Mouse (Mus musculus): ENCODE measurements around the gene Fbxo28.

Fbxo28 gene

DNA sequence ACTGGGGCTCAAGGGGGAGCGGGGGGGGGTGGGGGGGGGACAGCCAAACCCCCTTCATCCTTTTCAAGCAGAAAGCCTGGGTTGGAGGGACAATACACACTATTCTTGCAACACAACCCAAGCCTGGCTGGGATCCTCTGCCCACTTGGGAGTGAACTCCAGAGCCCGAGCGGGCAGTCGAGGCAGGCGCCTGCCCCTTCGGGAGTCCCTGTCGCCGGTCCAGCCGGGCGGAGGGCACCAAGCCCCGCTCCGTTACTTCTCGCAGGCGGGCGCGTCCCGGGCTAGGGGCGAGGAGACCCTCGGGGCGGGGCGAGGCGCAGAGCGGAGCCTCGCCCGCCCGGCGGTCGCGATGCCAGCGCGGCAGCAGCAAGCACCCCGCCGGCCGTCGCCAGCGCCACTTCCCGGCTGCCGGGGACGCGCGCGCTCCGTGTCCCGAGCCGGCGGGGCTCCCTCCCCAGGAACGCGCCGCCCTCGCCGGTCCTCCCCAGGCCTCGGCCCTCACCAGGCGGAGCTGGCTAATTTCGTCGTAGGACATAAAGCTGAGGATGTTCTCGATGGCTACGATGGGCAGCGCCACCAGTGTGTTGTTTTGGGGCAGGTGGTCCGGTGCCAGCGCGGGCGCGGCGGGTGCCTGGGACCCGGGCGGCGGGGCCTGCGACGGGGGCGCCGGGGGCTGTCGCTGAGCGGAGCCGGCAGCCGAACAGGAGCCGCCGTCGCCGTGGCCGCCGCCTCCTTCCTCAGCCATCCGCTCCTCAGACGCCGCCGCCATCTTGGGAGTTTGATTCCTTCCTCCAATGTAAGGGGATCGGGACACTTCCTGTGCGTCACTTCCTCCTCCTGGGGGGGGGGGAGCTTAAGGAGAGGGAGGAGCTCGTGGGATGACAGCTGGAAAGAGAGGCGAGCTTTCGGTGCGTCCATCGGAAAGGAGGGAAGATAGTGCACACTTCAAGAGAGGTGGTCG is at the start of gene Fbxo28:
Gene Fbxo28 (minus strand): TSS at position 809 of the 961 bp plus-strand sequence.
- peak; percentile 72 to 84 for DNase-seq (ENCODE audit: low spot score in 2 of 2)

DNA sequence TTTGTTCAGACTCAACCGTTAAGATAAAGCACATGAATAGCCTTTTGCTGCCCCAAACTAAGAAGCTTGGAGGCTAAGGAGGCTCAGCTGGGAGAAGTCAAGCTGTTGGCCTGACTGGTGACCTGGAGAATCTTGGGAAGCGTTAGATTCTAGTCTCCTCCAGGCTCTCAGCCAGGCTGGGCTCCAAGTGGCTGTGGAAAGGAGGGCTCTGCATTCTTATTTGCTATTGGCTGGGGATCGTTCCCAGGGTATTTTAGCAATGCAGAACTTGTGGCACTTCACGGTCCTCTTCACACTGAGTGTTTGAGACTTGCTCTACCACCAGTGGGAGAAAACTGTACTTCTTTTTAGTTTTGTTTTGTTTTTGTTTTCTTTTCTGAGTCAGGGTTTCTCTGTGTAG is 47.3 kb upstream of the Fbxo28 start:
- no peak for DNase-seq (ENCODE audit: low spot score in 2 of 2)

DNA sequence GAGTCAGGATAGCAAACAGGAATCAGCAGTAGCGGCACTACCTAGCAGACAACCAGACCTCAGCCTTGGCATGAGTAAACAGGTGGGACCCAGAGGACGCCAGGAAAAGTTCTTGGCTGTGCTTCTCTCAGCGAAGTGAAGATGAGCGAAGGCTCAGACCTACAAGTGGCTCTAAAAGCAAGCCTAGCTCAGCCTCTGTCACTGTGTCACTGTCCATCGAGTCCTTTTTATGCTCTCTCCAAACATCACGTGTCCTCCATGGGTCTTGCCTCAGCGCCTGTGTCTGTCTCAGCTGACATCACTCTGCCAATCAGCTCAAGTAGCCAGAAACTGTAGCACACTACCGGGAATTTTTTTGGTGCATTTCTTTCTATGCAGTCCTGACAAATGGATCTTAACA is 45.0 kb upstream of the Fbxo28 start:
- DNase-seq (ENCODE audit: low spot score in 2 of 2), result no peak

- peak; percentile 8 to 25 for DNase-seq (ENCODE audit: low spot score in 2 of 2)
Measured at GRCm38 (mm10) chr1:182383096-182383495, 41.7 kb upstream of the Fbxo28 start.

- DNase-seq (ENCODE audit: low spot score in 2 of 2), result no peak
Measured at GRCm38 (mm10) chr1:182381327-182381726, 39.9 kb upstream of the Fbxo28 start.

DNA sequence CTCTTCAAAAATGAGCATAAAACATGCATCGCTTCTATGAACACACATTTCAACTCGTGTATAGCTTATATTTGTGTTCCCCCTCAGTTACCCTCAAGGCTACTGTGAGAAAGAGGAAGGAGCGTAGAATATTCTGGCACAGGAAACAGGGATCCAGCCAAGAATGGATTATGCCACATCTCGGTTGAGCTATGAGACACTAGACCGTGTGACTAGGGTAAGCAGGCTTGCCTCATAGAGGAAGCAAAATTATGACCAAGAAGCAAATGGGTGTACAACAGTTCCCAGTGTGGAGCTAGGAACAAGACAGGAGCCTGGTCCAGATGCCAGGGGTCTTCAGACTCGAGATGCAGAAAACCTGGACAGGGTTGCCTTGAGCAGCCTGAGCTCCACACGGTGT is 39.3 kb upstream of the Fbxo28 start:
- no peak for DNase-seq (ENCODE audit: low spot score in 2 of 2)

- no peak for DNase-seq (ENCODE audit: low spot score in 2 of 2)
Measured at GRCm38 (mm10) chr1:182378876-182379275, 37.4 kb upstream of the Fbxo28 start.

- DNase-seq (ENCODE audit: low spot score in 2 of 2), result no peak
Measured at GRCm38 (mm10) chr1:182378205-182378835, 36.9 kb upstream of the Fbxo28 start.

DNA sequence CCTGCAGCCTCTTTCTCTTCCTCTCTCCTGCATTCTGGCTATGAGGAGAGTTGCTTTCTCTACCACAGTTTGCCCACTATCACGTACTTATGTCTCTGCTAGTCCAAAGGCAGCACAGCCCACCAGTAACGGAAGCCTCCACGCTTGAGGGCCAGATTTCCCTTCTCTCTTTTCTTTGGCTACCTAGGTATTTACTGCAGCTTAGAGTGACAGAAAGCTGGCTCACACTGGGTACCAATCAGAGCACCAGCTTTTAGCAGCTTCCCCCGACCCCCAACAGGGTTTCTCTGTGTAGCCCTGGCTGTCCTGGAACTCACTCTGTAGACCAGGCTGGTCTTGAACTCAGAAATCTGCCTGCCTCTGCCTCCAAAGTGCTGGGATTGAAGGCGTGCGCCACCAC is 36.1 kb upstream of the Fbxo28 start:
- DNase-seq (ENCODE audit: low spot score in 2 of 2), result no peak

- DNase-seq (ENCODE audit: low spot score in 2 of 2), result no peak
Measured at GRCm38 (mm10) chr1:182376826-182377225, 35.4 kb upstream of the Fbxo28 start.

DNA sequence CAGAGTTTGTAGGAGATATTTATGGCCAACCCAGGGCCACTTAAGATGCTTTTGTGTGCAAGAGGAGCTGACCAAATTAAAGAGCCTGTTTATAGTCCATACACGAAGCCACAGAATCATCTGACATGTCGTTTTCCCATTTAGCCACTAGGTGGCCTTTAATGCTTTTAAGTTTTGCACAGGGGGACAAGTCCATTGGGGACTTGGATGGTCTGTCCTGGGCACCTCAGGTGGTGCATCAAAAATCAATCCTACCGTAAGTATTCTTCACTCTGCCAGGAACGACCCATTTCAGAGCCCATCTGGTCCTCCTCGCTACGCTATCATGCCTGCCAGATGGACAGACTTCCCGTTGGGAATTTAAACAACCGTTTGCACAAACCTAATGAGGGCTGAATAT is 34.8 kb upstream of the Fbxo28 start:
- no peak for DNase-seq (ENCODE audit: low spot score in 2 of 2)

GRCm38 (mm10) chr1:182371891-182372290 is 30.5 kb upstream of the Fbxo28 start:
- no peak for DNase-seq (ENCODE audit: low spot score in 2 of 2)

GRCm38 (mm10) chr1:182369435-182369834 is 28.0 kb upstream of the Fbxo28 start:
- DNase-seq (ENCODE audit: low spot score in 2 of 2), result no peak

- no peak for DNase-seq (ENCODE audit: low spot score in 2 of 2)
Measured at GRCm38 (mm10) chr1:182368782-182369181, 27.4 kb upstream of the Fbxo28 start.

DNA sequence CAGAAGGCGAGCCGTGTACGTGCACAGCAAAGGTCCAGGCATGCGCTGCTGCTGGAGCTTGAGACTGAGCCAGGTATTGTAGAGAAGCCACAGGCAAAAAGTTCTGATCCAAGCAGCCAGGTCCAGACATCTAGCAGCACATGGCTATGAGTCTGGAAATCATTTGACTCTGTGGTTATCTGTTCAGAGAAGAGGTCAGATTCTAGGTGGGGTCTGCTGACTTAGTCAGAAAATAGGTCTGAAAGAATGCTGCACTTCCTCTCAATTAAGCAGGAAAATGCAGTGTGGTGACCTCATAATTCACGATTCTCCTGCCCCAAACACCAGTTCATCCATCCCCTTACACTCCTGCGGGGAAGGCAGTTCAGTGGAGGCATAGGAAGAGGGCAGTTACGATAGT is 26.9 kb upstream of the Fbxo28 start:
- DNase-seq (ENCODE audit: low spot score in 2 of 2), result no peak

- DNase-seq (ENCODE audit: low spot score in 2 of 2), result no peak
Measured at GRCm38 (mm10) chr1:182363683-182364404, 22.4 kb upstream of the Fbxo28 start.

DNA sequence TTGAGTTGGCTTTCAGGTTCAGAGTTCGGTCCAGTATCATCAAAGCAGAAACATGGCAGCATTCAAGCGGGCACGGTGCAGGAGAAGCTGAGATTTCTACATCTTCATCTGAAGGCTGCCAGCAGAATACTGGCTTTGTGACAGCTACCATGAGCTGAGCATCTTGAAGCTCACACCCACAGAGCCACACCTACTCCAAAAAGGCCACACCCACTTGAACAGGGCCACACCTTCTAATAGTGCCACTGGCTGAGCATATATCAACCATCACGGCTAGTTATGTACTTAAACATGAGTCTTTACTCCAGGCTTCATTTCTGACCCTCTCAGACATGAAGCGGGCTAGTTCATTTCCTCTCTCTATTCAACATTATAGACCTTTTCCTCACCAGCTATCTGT is 21.3 kb upstream of the Fbxo28 start:
- no peak for DNase-seq (ENCODE audit: low spot score in 2 of 2)

- DNase-seq (ENCODE audit: low spot score in 2 of 2), result no peak
Measured at GRCm38 (mm10) chr1:182358133-182358532, 16.7 kb upstream of the Fbxo28 start.

- DNase-seq (ENCODE audit: low spot score in 2 of 2), result no peak
Measured at GRCm38 (mm10) chr1:182354504-182355147, 13.2 kb upstream of the Fbxo28 start.

DNA sequence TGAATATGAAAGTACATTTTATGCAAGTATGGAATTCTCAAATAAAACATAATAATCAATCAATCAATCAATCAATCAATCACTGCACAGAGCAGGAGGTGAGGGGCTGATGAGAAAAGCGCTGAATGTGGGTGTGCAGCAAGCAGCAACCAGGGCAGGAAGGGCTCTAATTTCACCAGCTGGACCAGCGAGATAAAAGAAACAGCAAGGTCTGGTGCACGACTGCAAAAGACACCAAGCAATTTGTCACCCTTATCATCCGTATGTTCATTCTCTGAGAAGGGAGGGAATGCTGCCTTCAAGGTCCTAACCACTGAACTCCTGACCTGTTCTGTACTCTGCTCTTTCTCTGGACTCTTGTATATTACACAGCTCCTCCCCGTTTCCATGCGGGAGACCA is 8.1 kb upstream of the Fbxo28 start:
- no peak for DNase-seq (ENCODE audit: low spot score in 2 of 2)

GRCm38 (mm10) chr1:182346491-182346890 is 5.1 kb upstream of the Fbxo28 start:
- no peak for DNase-seq (ENCODE audit: low spot score in 2 of 2)

- DNase-seq (ENCODE audit: low spot score in 2 of 2), result no peak
Measured at GRCm38 (mm10) chr1:182345857-182346256, 4.4 kb upstream of the Fbxo28 start.

Data from urinary bladder, postnatal 36 days (tissue).